Mouse (Mus musculus) forebrain, embryonic 11.5 days (tissue): ENCODE results near the gene Ears2. TPM values are rescaled to one million over a fixed set of nuclear protein-coding genes. Genes with fewer than 3 reads are reported as not detected.
A peak's percentile ranks its signal among the peaks of the same experiment; 100 is the strongest.

Experiments used
- ATAC-seq: fragments of 200-750 bp; cut with Nextera tagmentation; replicated peaks from 2 replicates; pipeline ENCODE4 v1.8.0; 2017; ENCODE audit warnings: moderate TSS enrichment; ENCODE audit not compliant: low FRiP score
- DNase-seq: peaks from one replicate; pipeline ENCODE4 v3.0.0-alpha.2; 2017; ENCODE audit warnings: low spot score
- H3K27ac ChIP-seq: fragments of 300-500 bp; sonication (generic); 2 replicates; pipeline ENCODE4 v1.5.1; 2014; ENCODE audit warnings: low read depth, low read length
- H3K27me3 ChIP-seq: fragments of 300-500 bp; sonication (generic); 2 replicates; pipeline ENCODE4 v1.6.1; 2014; ENCODE audit warnings: mild to moderate bottlenecking, low read length, mixed read lengths; ENCODE audit not compliant: control insufficient read depth, insufficient read depth
- H3K36me3 ChIP-seq: fragments of 300-500 bp; sonication (generic); 2 replicates; pipeline ENCODE4 v1.6.1; 2014; ENCODE audit warnings: mild to moderate bottlenecking, low read length, moderate library complexity, mixed read lengths; ENCODE audit not compliant: control insufficient read depth, insufficient read depth
- H3K4me1 ChIP-seq: fragments of 300-500 bp; sonication (generic); replicated peaks from 2 replicates; pipeline ENCODE4 v1.6.1; 2014; ENCODE audit warnings: low read length, mixed read lengths; ENCODE audit not compliant: control insufficient read depth, insufficient read depth
- H3K4me2 ChIP-seq: fragments of 300-500 bp; sonication (generic); 2 replicates; pipeline ENCODE4 v1.6.1; 2014; ENCODE audit warnings: low read depth, mild to moderate bottlenecking, low read length, moderate library complexity, mixed read lengths; ENCODE audit not compliant: severe bottlenecking
- H3K4me3 ChIP-seq: fragments of 300-500 bp; sonication (generic); 2 replicates; pipeline ENCODE4 v1.5.1; 2014; ENCODE audit warnings: low read depth, low read length
- H3K9ac ChIP-seq: fragments of 300-500 bp; sonication (generic); 2 replicates; pipeline ENCODE4 v1.6.1; 2014; ENCODE audit warnings: low read length
- H3K9me3 ChIP-seq: fragments of 300-500 bp; sonication (generic); 2 replicates; pipeline ENCODE4 v1.6.1; 2016; ENCODE audit warnings: low read length, mixed read lengths; ENCODE audit not compliant: control insufficient read depth
- WGBS: fragments of 180-500 bp; shearing (Covaris S2); extraction: QIAGEN DNeasy Blood & Tissue Kit; methylation state at CpG from one replicate; pipeline ENCODE4 v1.1.7; 2014; 5-methylcytosine and 5-hydroxymethylcytosine counted together
- polyA plus RNA-seq: library from polyadenylated mRNA; unstranded; fragments of >200 nt; fragmentation: Nextera tagmentation; extraction: Ambion mirVana; gene quantifications from 2 replicates; pipeline ENCODE4 v1.2.1, GENCODE M21; 2014

Gene Ears2
- polyA plus RNA-seq, 1 experiment from 2014 or later: 18.1 TPM

DNA sequence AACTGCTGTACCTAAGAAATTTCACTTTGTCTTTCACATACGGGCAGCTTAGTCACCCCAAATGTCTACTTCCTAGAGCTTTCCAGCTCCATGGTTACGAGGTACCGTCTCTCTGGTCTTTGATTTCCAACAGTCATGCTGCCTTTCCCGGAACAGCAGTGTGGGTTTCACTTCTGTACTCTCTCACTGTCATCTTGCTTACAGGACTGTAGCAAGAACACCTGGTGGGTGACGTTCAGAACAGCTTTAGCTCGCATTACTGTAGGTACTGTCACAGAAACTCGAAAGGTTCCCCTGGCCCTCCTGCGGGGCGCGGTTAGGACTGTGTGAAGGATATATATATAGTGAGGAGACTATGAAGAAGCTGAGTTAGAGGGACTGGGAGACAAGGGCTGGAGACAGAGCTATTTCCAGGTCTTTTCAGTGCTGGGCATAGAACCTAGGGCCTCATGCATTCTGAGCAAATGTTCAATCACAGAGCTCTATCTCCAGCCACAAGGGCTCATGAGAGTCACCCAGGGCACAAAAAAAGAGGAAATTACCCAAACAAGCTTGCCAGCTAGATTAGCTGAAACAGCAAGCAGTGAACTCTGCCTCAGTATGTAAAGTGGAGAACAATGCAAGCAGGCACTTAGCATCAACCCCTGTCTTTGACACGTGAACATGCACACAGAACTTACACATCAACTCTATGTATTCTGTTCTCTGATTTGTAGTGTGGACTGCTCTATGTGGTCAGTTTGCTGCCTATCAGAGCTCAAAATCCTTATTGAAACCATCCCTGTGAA, 20.3 kb upstream of the Ears2 start:
- no peaks in the 10 kb centered on the region for H3K4me1 ChIP-seq
- H3K36me3 ChIP-seq: peaks cover 17% of the 10 kb centered on the region; the same call in 1 of the 2 replicates
- H3K9me3 ChIP-seq: no peaks in the 10 kb centered on the region
- H3K4me3 ChIP-seq: no peak overlapping the region
- no peak overlapping the region for H3K9ac ChIP-seq
- DNase-seq (no peak), ATAC-seq (no peak)
- WGBS: 89% methylated on average over 11 of the region's 11 CpGs
- H3K27ac ChIP-seq: no peak overlapping the region
- H3K4me2 ChIP-seq: no peak overlapping the region
- no peaks in the 10 kb centered on the region for H3K27me3 ChIP-seq

DNA sequence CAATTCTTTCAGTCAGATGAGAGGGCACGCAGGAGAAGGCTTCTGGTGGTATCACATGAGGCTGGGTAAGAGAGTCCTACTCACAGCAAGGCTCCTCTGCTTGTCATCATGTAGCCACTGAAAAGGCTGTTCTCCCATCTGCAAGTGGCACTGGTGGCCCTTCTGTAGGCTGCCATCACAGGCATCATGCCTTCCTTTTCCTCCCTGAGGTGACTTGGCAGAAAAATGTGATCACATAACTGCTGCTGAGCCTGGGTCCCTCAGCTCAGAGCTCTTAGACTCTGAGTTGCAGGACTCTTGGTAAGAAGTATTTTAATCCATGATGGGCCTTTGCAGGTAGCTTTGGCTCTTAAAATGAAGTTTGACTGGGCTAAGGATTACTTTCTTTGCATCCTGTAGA, 14.0 kb upstream of the Ears2 start:
- peaks cover 6% of the 10 kb centered on the region; the same call in 1 of the 2 replicates for H3K36me3 ChIP-seq
- H3K27ac ChIP-seq: no peak overlapping the region
- DNase-seq: no peak
- H3K9ac ChIP-seq: no peak overlapping the region
- H3K4me2 ChIP-seq: no peak overlapping the region
- no peaks in the 10 kb centered on the region for H3K4me1 ChIP-seq
- WGBS: 97% methylated on average over 1 of the region's 1 CpGs
- no peaks in the 10 kb centered on the region for H3K9me3 ChIP-seq
- H3K4me3 ChIP-seq: no peak overlapping the region
- ATAC-seq: no peak
- no peaks in the 10 kb centered on the region for H3K27me3 ChIP-seq

DNA sequence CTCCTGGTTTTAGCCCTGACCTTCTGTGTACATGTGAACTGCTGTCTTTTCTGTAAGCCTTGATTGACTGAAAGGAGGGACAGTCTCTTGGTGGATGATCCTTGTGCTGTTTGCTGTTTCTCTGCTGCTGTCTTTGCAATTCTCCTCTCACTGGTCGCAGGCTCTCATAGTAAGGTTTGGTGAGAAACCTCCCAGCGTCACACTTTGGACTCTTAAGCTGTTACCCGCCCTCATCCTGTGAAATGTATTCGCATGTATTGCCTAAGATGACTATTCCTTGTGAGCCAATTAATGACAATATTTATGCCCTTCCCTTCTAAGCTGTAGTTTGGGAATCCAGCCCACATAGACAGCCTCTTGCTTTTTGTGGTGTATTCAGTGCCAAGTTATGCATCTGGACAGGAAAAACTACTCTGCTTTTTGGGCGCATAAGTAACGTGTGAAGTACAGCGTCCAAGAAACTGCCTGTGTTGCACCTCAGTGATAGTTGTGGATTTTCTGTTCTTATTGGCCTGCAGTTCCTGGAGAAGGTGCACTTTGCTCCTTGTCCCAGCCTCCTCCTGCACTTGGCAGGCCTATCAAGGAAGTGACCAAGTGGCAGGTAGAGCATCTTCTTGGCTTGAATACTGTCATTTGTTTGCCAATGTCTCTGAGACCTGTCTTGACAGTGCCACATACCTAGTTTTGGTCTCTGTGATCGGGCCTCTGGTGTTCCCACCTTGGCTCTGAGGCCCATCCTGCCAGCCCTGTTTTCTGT, 12.9 kb upstream of the Ears2 start:
- H3K9me3 ChIP-seq: no peaks in the 10 kb centered on the region
- ATAC-seq (no peak), DNase-seq (no peak)
- no peak overlapping the region for H3K4me3 ChIP-seq
- no peaks in the 10 kb centered on the region for H3K4me1 ChIP-seq
- no peak overlapping the region for H3K9ac ChIP-seq
- 91% methylated on average over 8 of the region's 8 CpGs for WGBS
- no peak overlapping the region for H3K4me2 ChIP-seq
- H3K27ac ChIP-seq: no peak overlapping the region
- H3K27me3 ChIP-seq: no peaks in the 10 kb centered on the region
- H3K36me3 ChIP-seq: peaks cover 6% of the 10 kb centered on the region; the same call in 1 of the 2 replicates

DNA sequence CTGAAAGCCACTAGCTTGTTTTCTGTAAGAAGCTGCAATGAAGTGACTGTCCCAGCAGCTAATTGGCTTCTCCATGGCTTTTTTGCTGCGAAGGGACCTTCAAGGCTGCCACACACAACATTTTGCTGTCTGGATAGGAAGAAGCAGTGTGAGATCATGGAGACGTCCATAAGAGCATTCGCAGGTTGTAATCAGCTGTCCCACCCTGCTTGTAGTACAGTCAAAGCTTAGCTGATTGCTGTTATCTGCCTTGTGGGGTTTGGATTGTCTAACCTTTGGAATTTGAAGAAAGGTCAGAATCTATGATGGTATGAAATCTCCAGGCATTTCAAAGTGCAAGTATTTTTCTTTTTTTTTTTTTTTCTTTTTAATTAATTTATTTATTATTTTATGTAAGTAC, 7.3 kb upstream of the Ears2 start:
- H3K4me3 ChIP-seq: no peak overlapping the region
- H3K27me3 ChIP-seq: no peaks in the 10 kb centered on the region
- no peaks in the 10 kb centered on the region for H3K9me3 ChIP-seq
- 86% methylated on average over 3 of the region's 3 CpGs for WGBS
- DNase-seq (no peak), ATAC-seq (no peak)
- H3K4me1 ChIP-seq: no peaks in the 10 kb centered on the region
- H3K9ac ChIP-seq: no peak overlapping the region
- H3K4me2 ChIP-seq: no peak overlapping the region
- H3K36me3 ChIP-seq: peaks cover 13% of the 10 kb centered on the region; the same call in 1 of the 2 replicates
- no peak overlapping the region for H3K27ac ChIP-seq

DNA sequence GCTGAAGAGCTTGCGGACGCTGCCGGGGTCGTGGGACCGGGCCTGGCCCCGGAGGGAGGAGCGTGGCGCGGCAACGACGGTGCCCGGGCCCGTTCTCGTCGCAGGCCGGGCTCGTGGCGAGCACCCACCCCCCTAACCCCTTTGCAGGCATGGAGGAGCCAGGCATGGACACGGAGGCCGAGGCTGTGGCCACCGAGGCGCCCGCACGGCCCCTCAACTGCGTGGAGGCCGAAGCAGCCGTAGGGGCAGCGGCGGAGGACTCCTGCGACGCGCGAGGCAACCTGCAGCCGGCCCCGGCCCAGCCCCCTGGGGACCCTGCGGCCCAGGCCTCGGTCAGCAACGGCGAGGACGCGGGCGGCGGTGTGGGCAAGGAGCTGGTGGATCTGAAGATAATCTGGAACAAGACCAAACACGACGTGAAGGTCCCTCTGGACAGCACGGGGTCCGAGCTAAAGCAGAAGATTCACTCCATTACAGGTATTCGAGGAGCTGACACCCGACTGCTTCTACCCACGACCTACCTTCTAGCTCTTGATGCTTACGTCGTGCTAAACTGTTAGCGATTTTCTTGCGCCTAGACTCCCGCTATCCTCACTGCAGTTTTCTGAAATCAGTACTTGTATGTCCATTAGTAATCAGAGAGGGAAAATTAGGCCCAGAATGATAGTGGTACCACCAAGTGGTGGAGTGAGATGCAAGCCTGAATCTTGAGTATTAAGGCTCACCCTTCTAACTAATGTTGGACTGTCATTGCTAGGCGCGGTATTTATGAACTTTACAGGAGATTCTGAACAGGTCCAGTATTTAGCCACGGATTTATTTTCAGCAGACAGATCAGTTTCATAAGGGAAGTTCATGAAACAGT, 686 bp upstream of the Ears2 start:
- peak; percentile 73 for DNase-seq
- Histone ChIP-seq H3K4me2 (peak overlapping the region; percentile 87), H3K9ac (peak overlapping the region; percentile 96), H3K4me3 (peak overlapping the region; percentile 98), H3K9me3 (no peaks in the 10 kb centered on the region), H3K27me3 (no peaks in the 10 kb centered on the region), H3K36me3 (peaks cover 7% of the 10 kb centered on the region; the same call in 1 of the 2 replicates), H3K27ac (peak overlapping the region; percentile 91), H3K4me1 (peaks cover 10% of the 10 kb centered on the region; the same call in 1 of the 2 replicates)
- peak; percentile 52 for ATAC-seq
- WGBS: 3% methylated on average over 52 of the region's 58 CpGs

DNA sequence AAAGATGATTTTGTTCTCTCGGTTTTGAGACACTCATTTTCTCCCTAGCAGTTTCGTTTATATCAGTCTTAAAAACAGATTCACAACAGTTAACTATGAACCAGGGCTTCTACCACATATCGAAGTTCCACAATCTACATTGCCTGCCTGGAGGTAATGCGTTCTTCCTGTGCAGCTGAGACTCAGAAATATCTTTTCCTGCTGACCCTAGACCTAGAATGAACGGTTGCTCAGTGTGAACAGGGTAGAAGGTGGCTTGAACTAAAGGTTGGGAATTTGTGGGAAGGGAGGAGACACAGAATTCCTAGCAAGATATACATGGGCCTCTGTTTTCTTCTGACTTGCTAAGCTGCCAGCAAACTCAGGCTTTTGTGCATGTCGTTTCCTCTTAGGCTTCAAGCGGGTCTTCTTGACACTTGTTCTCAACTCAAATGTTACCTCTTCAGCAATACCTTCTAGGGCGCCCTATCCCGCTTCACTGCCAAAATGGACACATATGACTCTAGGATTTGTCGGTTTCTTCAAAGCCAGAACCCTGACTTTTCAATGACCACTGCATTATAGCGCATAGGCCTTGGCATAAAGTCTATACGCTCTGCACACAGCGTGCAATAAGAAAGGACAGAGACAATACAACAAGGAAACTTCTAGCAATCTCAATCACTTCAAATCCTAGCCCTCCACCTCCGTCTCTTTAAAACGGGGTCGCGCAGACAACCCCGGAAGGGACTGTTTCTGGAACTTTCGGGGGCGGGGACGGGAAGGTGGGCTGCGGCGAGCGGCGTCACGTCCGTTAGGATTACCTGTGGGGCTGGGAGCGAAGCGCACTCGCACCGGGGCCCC, 740 bp downstream of the Ears2 start:
- peaks cover 10% of the 10 kb centered on the region; the same call in 1 of the 2 replicates for H3K4me1 ChIP-seq
- no peak for DNase-seq
- H3K4me2 ChIP-seq: peak overlapping the region; percentile 87
- no peaks in the 10 kb centered on the region for H3K27me3 ChIP-seq
- peak overlapping the region; percentile 91 for H3K27ac ChIP-seq
- no peak; the same call in 1 of the 2 replicates for ATAC-seq
- peak overlapping the region; percentile 96 for H3K9ac ChIP-seq
- H3K36me3 ChIP-seq: no peaks in the 10 kb centered on the region; the same call in 1 of the 2 replicates
- H3K9me3 ChIP-seq: no peaks in the 10 kb centered on the region
- H3K4me3 ChIP-seq: peak overlapping the region; percentile 98
- 21% methylated on average over 31 of the region's 31 CpGs for WGBS

DNA sequence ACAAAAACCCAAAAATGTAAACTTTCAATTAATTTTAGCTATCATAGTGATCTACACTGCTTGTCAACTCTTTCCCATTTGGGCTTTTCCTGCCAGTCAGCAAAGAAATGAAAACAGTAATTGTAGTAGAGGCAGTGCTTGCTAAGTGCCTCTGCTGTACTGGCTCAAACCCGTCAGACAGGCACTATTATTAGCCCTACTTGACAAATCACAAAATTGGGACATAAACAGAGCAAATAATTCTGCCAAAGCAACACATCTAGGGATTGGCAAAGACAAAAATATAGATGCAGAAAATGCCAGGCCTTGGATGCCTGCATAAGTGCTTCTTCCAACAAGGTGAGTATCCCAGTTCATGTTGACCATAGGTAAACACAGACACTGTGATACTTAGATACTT, 1.4 kb downstream of the Ears2 start:
- DNase-seq (no peak), ATAC-seq (no peak)
- peaks cover 10% of the 10 kb centered on the region; the same call in 1 of the 2 replicates for H3K4me1 ChIP-seq
- no peak overlapping the region for H3K4me3 ChIP-seq
- no peaks in the 10 kb centered on the region for H3K27me3 ChIP-seq
- H3K36me3 ChIP-seq: no peaks in the 10 kb centered on the region; the same call in 1 of the 2 replicates
- 86% methylated on average over 1 of the region's 1 CpGs for WGBS
- H3K9me3 ChIP-seq: no peaks in the 10 kb centered on the region
- no peak overlapping the region for H3K9ac ChIP-seq
- H3K27ac ChIP-seq: no peak overlapping the region
- H3K4me2 ChIP-seq: peak overlapping the region; percentile 87; the same call in 1 of the 2 replicates
